Mouse (Mus musculus) megakaryocyte, embryonic 14.5 days (primary cell): Measurements from ENCODE around the gene Klc4. TPM values are rescaled to one million over a fixed set of nuclear protein-coding genes. Genes with fewer than 3 reads are reported as not detected.
A peak's percentile ranks its signal among the peaks of the same experiment; 100 is the strongest.

Experiments used
- H3K27me3 ChIP-seq: replicated peaks from 2 replicates; pipeline ENCODE3; 2012; ENCODE audit warnings: inconsistent platforms
- H3K36me3 ChIP-seq: replicated peaks from 2 replicates; pipeline ENCODE3; 2012; ENCODE audit warnings: low read length, inconsistent platforms, mixed read lengths
- H3K4me1 ChIP-seq: 2 replicates; pipeline ENCODE4 v1.6.1; 2012; ENCODE audit warnings: inconsistent platforms
- H3K4me3 ChIP-seq: replicated peaks from 2 replicates; pipeline ENCODE3; 2012; ENCODE audit warnings: moderate library complexity, mild to moderate bottlenecking, inconsistent platforms
- H3K9me3 ChIP-seq: 2 replicates; pipeline ENCODE4 v1.6.1; 2012; ENCODE audit warnings: inconsistent platforms
- FLI1 ChIP-seq: IDR thresholded peaks from 2 replicates; pipeline ENCODE4 v1.6.1; 2012; ENCODE audit warnings: low read length, inconsistent platforms, mixed read lengths
- GATA1 ChIP-seq: IDR thresholded peaks from 3 replicates; pipeline ENCODE4 v1.6.1; 2012; ENCODE audit warnings: mixed read lengths, low read length, inconsistent platforms, borderline replicate concordance
- polyA plus RNA-seq: library from polyadenylated mRNA; stranded (reverse); fragments of >175 nt; gene quantifications from 2 replicates; pipeline ENCODE4 v1.2.3, GENCODE M21; 2012; ENCODE audit warnings: low replicate concordance; ENCODE audit not compliant: insufficient read depth

Klc4 gene
- polyA plus RNA-seq, 1 experiment: 42.0 TPM

GRCm38 (mm10) chr17:46656054-46656453, 10.2 kb upstream of the Klc4 start:
- Histone ChIP-seq H3K27me3 (no peaks in the 10 kb centered on the region), H3K9me3 (no peaks in the 10 kb centered on the region), H3K4me3 (no peak overlapping the region), H3K4me1 (peaks cover 38% of the 10 kb centered on the region), H3K36me3 (peaks cover 93% of the 10 kb centered on the region)
- TF ChIP-seq FLI1 (no peak), GATA1 (no peak)

- H3K4me3 ChIP-seq: peak overlapping the region; percentile 97
- TF ChIP-seq FLI1 (no peak), GATA1 (no peak)
- H3K4me1 ChIP-seq: peaks cover 51% of the 10 kb centered on the region
- no peaks in the 10 kb centered on the region for H3K9me3 ChIP-seq
- no peaks in the 10 kb centered on the region for H3K27me3 ChIP-seq
- H3K36me3 ChIP-seq: peaks cover 76% of the 10 kb centered on the region
Measured at GRCm38 (mm10) chr17:46651755-46652547, 6.1 kb upstream of the Klc4 start.

- peaks cover 57% of the 10 kb centered on the region for H3K4me1 ChIP-seq
- TF ChIP-seq GATA1: no peak
- TF ChIP-seq FLI1: no peak
- no peaks in the 10 kb centered on the region for H3K9me3 ChIP-seq
- peaks cover 69% of the 10 kb centered on the region for H3K36me3 ChIP-seq
- H3K27me3 ChIP-seq: no peaks in the 10 kb centered on the region
- peak overlapping the region; percentile 97 for H3K4me3 ChIP-seq
Measured at GRCm38 (mm10) chr17:46651292-46651691, 5.5 kb upstream of the Klc4 start.

GRCm38 (mm10) chr17:46650232-46651031, 4.6 kb upstream of the Klc4 start, which contains the start of gene Cul7:
Gene Cul7 (plus strand): TSS chr17:46650337.
- peak within 1 kb of the TSS; percentile 97 for H3K4me3 ChIP-seq
- H3K4me1 ChIP-seq: peaks cover 57% of the 10 kb centered on the region
- no peaks in the 10 kb centered on the region for H3K9me3 ChIP-seq
- H3K36me3 ChIP-seq: peaks cover 61% of the 10 kb centered on the region
- TF ChIP-seq FLI1 (no peak), GATA1 (no peak)
- H3K27me3 ChIP-seq: no peaks in the 10 kb centered on the region

- no peak for TF ChIP-seq GATA1
- Histone ChIP-seq H3K9me3 (no peaks in the 10 kb centered on the region), H3K4me1 (peaks cover 63% of the 10 kb centered on the region), H3K4me3 (peak overlapping the region; percentile 97), H3K27me3 (no peaks in the 10 kb centered on the region), H3K36me3 (peaks cover 57% of the 10 kb centered on the region)
Measured at GRCm38 (mm10) chr17:46649811-46650210, 4.0 kb upstream of the Klc4 start.

GRCm38 (mm10) chr17:46648436-46648835, 2.6 kb upstream of the Klc4 start:
- peaks cover 53% of the 10 kb centered on the region for H3K36me3 ChIP-seq
- no peaks in the 10 kb centered on the region for H3K9me3 ChIP-seq
- no peak for TF ChIP-seq FLI1
- no peak for TF ChIP-seq GATA1
- H3K4me3 ChIP-seq: no peak overlapping the region
- peaks cover 77% of the 10 kb centered on the region for H3K4me1 ChIP-seq
- H3K27me3 ChIP-seq: no peaks in the 10 kb centered on the region

GRCm38 (mm10) chr17:46647279-46647678, 1.5 kb upstream of the Klc4 start:
- Histone ChIP-seq H3K4me3 (peak overlapping the region; percentile 50), H3K36me3 (peaks cover 53% of the 10 kb centered on the region), H3K27me3 (no peaks in the 10 kb centered on the region), H3K9me3 (no peaks in the 10 kb centered on the region), H3K4me1 (peaks cover 74% of the 10 kb centered on the region)
- no peak for TF ChIP-seq FLI1
- TF ChIP-seq GATA1: no peak

- Histone ChIP-seq H3K36me3 (peaks cover 53% of the 10 kb centered on the region), H3K27me3 (no peaks in the 10 kb centered on the region), H3K9me3 (no peaks in the 10 kb centered on the region), H3K4me1 (peaks cover 70% of the 10 kb centered on the region), H3K4me3 (peak overlapping the region; percentile 98)
- no peak for TF ChIP-seq GATA1
- TF ChIP-seq FLI1: no peak
Measured at GRCm38 (mm10) chr17:46646322-46646662, 470 bp upstream of the Klc4 start.

GRCm38 (mm10) chr17:46644916-46645475, 826 bp downstream of the Klc4 start:
- Histone ChIP-seq H3K4me3 (peak overlapping the region; percentile 98), H3K27me3 (no peaks in the 10 kb centered on the region), H3K36me3 (peaks cover 66% of the 10 kb centered on the region), H3K9me3 (no peaks in the 10 kb centered on the region), H3K4me1 (peaks cover 70% of the 10 kb centered on the region)
- TF ChIP-seq GATA1 (no peak), FLI1 (no peak)

GRCm38 (mm10) chr17:46644152-46644805, 1.5 kb downstream of the Klc4 start:
- Histone ChIP-seq H3K36me3 (peaks cover 68% of the 10 kb centered on the region), H3K9me3 (no peaks in the 10 kb centered on the region), H3K27me3 (no peaks in the 10 kb centered on the region), H3K4me3 (peak overlapping the region; percentile 98), H3K4me1 (peaks cover 70% of the 10 kb centered on the region)
- TF ChIP-seq GATA1: no peak
- no peak for TF ChIP-seq FLI1
